Mouse (Mus musculus) neutrophil, adult 59 days (primary cell): ENCODE data around the gene Mff. TPM values are rescaled to one million over a fixed set of nuclear protein-coding genes. Genes with fewer than 3 reads are reported as not detected.

ENCODE experiments used
- total RNA-seq, 2 experiments: library from RNA; stranded (reverse); gene quantifications; 1 replicate in 1 of 2; 2 replicates in 1 of 2; pipeline ENCODE4 v1.2.4; 2023

Gene Mff
- 100 to 1,000 TPM; 112 to 121 TPM for total RNA-seq

GRCm38 (mm10) chr1:82724339-82725025 lies at the start of gene Mff:
Mff (plus strand) TSS chr1:82724890.

GRCm38 (mm10) chr1:82768269-82768668 lies 43.6 kb downstream of the Mff start, which contains the start of gene Tm4sf20:
Tm4sf20 (minus strand) TSS chr1:82768461.

GRCm38 (mm10) chr1:82771022-82771586 lies 46.4 kb downstream of the Mff start, which contains the start of gene Gm47791:
Gm47791 (minus strand) TSS chr1:82771243.

Other genes starting within 250 kb of the Mff start
- gene Col4a4, start 138.0 kb upstream of the Mff start, total RNA-seq, result not detected
- gene Col4a3, start 138.0 kb upstream of the Mff start, total RNA-seq, result not detected
- not detected for gene Tm4sf20, start 43.6 kb downstream of the Mff start, total RNA-seq
- gene Gm47791, start 46.4 kb downstream of the Mff start, total RNA-seq, result not detected
- gene Agfg1, start 114.6 kb downstream of the Mff start, total RNA-seq, result 10 to 100 TPM; 49.2 to 51.1 TPM
- not detected for gene A030005L19Rik, start 188.4 kb downstream of the Mff start, total RNA-seq
- gene A030014E15Rik, start 200.0 kb downstream of the Mff start, total RNA-seq, result not detected
- not detected for gene Gm6217, start 206.5 kb downstream of the Mff start, total RNA-seq
- not detected for gene A030003K21Rik, start 218.5 kb downstream of the Mff start, total RNA-seq
- not detected for gene Gm7544, start 231.1 kb downstream of the Mff start, total RNA-seq
- not detected for gene Gm47955, start 235.4 kb downstream of the Mff start, total RNA-seq